Mouse (Mus musculus) spleen, adult 2 months (tissue): ENCODE measurements around the gene Baiap2l1.

Source experiments
- CTCF ChIP-seq: fragments of 200-500 bp; IDR thresholded peaks from 2 replicates; pipeline ENCODE4 v1.5.1; 2011; ENCODE audit warnings: mild to moderate bottlenecking, inconsistent platforms; ENCODE audit not compliant: insufficient read depth, insufficient read length, insufficient replicate concordance; ENCODE audit errors: extremely low read depth
- POLR2A ChIP-seq: fragments of 200-500 bp; IDR thresholded peaks from 2 replicates; pipeline ENCODE4 v1.6.1; 2011; ENCODE audit warnings: low read depth, low read length, inconsistent platforms

GRCm38 (mm10) chr5:144254811-144255631 lies 102.9 kb downstream of the Baiap2l1 start:
- TF ChIP-seq CTCF, result no peak
- peak; percentile 28 for TF ChIP-seq POLR2A
